Comparison of ENCODE assay signal across 15 mouse cellular contexts in the genomic region with DNA sequence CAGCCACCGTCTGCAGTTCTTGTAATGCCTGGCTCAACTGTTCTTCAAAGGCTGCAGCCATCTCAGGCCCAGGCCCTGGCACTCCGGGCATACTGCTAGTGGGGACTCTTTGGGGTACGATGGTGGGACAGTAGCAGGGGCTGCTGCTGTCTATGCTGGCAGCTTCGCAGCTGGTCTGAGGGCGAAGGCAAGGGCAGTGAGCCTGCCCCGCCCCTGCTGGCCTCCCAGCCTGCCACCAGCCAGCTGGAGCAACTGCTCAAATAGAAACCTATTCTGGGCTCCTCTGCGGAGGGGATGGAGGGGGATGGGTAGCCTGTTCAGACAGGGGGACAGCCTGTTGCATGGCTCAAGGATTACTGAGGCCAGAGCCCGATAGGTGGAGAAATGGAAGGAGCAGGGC. TPM values are rescaled to one million over a fixed set of nuclear protein-coding genes. Genes with fewer than 3 reads are reported as not detected.
DNase-seq lines count a peak whose midpoint lies in the region; ATAC-seq lines count a peak whose summit lies in the region.
"Had no signal": no experiment of that assay in that cellular context is flagged by ENCODE, and none has a peak within 500 bp of the region (broad histone marks: within the 10 kb centered on the region; RNA-seq: fewer than 3 reads in every experiment).

No protein-coding gene starts in this region.

- no peaks in the 10 kb centered on the region for H3K27me3 ChIP-seq in embryonic facial prominence, embryonic 15.5 days
- H3K27me3 ChIP-seq: liver, embryonic 15.5 days had no signal

- no peak overlapping the region for H3K4me3 ChIP-seq in embryonic facial prominence, embryonic 15.5 days (replicated peaks)
- H3K4me3 ChIP-seq: liver, embryonic 15.5 days had no signal

- H3K36me3 ChIP-seq in embryonic facial prominence, embryonic 15.5 days, result peaks cover 98% of the 10 kb centered on the region

- H3K27ac ChIP-seq in embryonic facial prominence, embryonic 15.5 days (replicated peaks), result no peak overlapping the region; the same call in 1 of the 2 replicates
- H3K27ac ChIP-seq: liver, embryonic 15.5 days; macrophage had no signal

- 81% methylated on average over 8 of the region's 8 CpGs for WGBS in embryonic facial prominence, embryonic 15.5 days

- H3K9ac ChIP-seq in embryonic facial prominence, embryonic 15.5 days, result no peak overlapping the region
- H3K9ac ChIP-seq: forebrain, postnatal 0 days; liver, embryonic 15.5 days had no signal

- H3K4me2 ChIP-seq in embryonic facial prominence, embryonic 15.5 days (replicated peaks), result 0 out of 2 replicates have a peak overlapping the region, but pooled peaks have one; percentile 10
- H3K4me2 ChIP-seq: liver, embryonic 15.5 days had no signal

- DNase-seq in heart, adult 11 months, result peak; percentile 97
- DNase-seq in heart, postnatal 25 days (ENCODE audit: low spot score), result no peak
- peak; percentile 77 for DNase-seq in gastrocnemius, postnatal 25 days
- DNase-seq in heart, postnatal 10 days, result peak; percentile 75 to 85
- DNase-seq in B cell, adult 2 months, result no peak
- DNase-seq in thymus, adult 18-20 months, result no peak
- no peak for DNase-seq in testis, postnatal 10 days (ENCODE audit: low spot score)
- DNase-seq: forebrain, postnatal 0 days; kidney, adult 9 months; right cerebral cortex, postnatal 4 days had no signal

- intact Hi-C loops in heart, postnatal 25 days (cut with DNase I), result no loop called here
- intact Hi-C loops in heart, postnatal 10 days (cut with DNase I), result loop anchor here (10.0 kb wide), 1 partner anchor 367 kb away; the partner anchor contains the start of genes 4921536K21Rik and Dusp18

- no peaks in the 10 kb centered on the region for H3K9me3 ChIP-seq in embryonic facial prominence, embryonic 15.5 days (replicated peaks)
- H3K9me3 ChIP-seq: liver, embryonic 15.5 days had no signal

- ATAC-seq in embryonic facial prominence, embryonic 15.5 days (ENCODE audit: insufficient number of reproducible peaks, low FRiP score, low TSS enrichment, low read depth), result 0 out of 2 replicates have a peak, but pooled peaks have one; percentile 26
- ATAC-seq: activated CD4-positive, CD25-positive, alpha-beta regulatory T cell, adult 4 months; forebrain, postnatal 0 days had no signal

- H3K4me1 ChIP-seq in embryonic facial prominence, embryonic 15.5 days, result no peaks in the 10 kb centered on the region
- H3K4me1 ChIP-seq: liver, embryonic 15.5 days had no signal

RNA-seq across cellular contexts. Expression of gene Smtn, which starts 12.6 kb away (rescaled TPM):
- 100 to 1,000 TPM; 170 to 174 TPM for total RNA-seq in heart, postnatal 25 days (2021)
- 89.2 and 93.7 TPM in 2 replicates for polyA plus RNA-seq in embryonic facial prominence, embryonic 15.5 days (2015; fragmentation: Nextera tagmentation; extraction: Ambion mirVana)
- total RNA-seq in gastrocnemius, postnatal 25 days (2021), result 10 to 100 TPM; 80.8 to 97.3 TPM
- total RNA-seq in heart, postnatal 10 days (2021), result 100 to 1,000 TPM; 210 to 215 TPM

RNA-seq across cellular contexts. Expression of gene Selenom, which starts 13.3 kb away (rescaled TPM):
- 10 to 100 TPM; 40.6 to 44.9 TPM for total RNA-seq in heart, postnatal 25 days (2021)
- 197 and 208 TPM in 2 replicates for polyA plus RNA-seq in embryonic facial prominence, embryonic 15.5 days (2015; fragmentation: Nextera tagmentation; extraction: Ambion mirVana)
- total RNA-seq in gastrocnemius, postnatal 25 days (2021), result 10 to 100 TPM; 15.1 to 19.6 TPM
- total RNA-seq in heart, postnatal 10 days (2021), result 10 to 100 TPM; 57.2 to 57.3 TPM

RNA-seq across cellular contexts. Expression of gene Inpp5j, which starts 23.1 kb away (rescaled TPM):
- total RNA-seq in heart, postnatal 25 days (2021), result 10 to 100 TPM; 29.4 to 30.6 TPM
- polyA plus RNA-seq in embryonic facial prominence, embryonic 15.5 days (2015; fragmentation: Nextera tagmentation; extraction: Ambion mirVana), result 1.7 and 1.9 TPM in 2 replicates
- 1 to 10 TPM; 5.6 TPM for total RNA-seq in gastrocnemius, postnatal 25 days (2021)
- total RNA-seq in heart, postnatal 10 days (2021), result 10 to 100 TPM; 15.4 to 19.1 TPM
- total RNA-seq: hematopoietic stem cell, adult 5-6 weeks had no signal
- polyA plus RNA-seq: activated CD4-positive, CD25-positive, alpha-beta regulatory T cell, adult 4 months had no signal

RNA-seq across cellular contexts. Expression of gene Pla2g3, which starts 39.7 kb away (rescaled TPM):
- total RNA-seq in heart, postnatal 25 days (2021), result not detected
- 1.1 and 1.5 TPM in 2 replicates for polyA plus RNA-seq in embryonic facial prominence, embryonic 15.5 days (2015; fragmentation: Nextera tagmentation; extraction: Ambion mirVana)
- not detected for total RNA-seq in gastrocnemius, postnatal 25 days (2021)
- total RNA-seq in heart, postnatal 10 days (2021), result under 1 TPM in 1 of 2 experiments, not detected in 1; 0.10 TPM
- total RNA-seq: hematopoietic stem cell, adult 5-6 weeks had no signal
- polyA plus RNA-seq: macrophage had no signal

Comparison
In these comparisons a context has a peak if more than half of its experiments do, and no peak if none do; other contexts are left out.
1. DNase-seq: peak in heart, adult 11 months (single experiment), gastrocnemius, postnatal 25 days (single experiment) and heart, postnatal 10 days (2 of 2); none in heart, postnatal 25 days (single experiment), B cell, adult 2 months (0 of 2), thymus, adult 18-20 months (0 of 2) and testis, postnatal 10 days (single experiment).